Mouse (Mus musculus) heart, adult 8-10 months (tissue): ENCODE results near the gene Rpl9-ps1. TPM values are rescaled to one million over a fixed set of nuclear protein-coding genes. Genes with fewer than 3 reads are reported as not detected.

Source experiments
- DNase-seq: peaks from one replicate; pipeline ENCODE4 v3.0.0; 2022; ENCODE audit warnings: low spot score
- total RNA-seq, 4 experiments: library from RNA; stranded (reverse); gene quantifications; 2 replicates each; pipeline ENCODE4 v1.2.4; 2022

The Rpl9-ps1 gene
- total RNA-seq, 4 experiments from 2014 or later, result not detected

DNA sequence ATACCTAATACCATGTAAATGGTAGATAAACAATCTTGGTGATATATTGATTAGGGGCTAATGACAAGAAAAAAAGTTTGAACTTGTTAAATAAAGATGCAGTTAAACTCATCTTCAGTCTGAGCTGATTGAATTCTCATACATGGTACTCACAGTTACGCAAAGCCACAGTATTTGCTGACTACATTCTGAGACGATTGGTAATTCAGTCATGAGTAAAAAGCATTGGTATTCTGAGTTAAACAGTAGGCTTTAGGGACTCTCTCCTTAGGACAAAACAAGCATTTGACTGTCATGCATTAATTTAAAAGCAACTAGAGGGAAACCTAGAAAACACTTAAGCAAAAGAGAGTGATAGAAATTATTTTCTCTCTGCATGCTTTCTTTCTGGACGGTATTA lies 21.8 kb downstream of the Rpl9-ps1 start:
- DNase-seq, result no peak

DNA sequence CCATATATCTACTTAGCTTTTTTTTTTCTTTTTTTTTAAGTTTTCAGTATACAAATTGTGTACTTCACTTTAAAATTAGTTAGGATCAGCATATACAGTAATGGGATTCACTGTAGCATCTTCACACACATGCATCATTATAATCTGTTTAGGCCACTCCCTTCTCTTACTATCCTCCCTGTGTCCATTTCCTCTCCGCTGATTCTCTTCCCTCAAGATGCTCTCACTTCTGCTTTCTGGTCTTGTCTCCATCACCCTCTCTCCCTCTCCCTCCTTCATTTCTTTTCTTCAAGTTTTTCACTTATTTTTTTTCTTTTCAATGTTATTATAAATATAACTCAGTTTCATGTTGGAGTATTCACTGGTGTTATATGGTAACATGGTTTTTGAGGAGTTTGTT lies 26.4 kb downstream of the Rpl9-ps1 start:
- no peak for DNase-seq

DNA sequence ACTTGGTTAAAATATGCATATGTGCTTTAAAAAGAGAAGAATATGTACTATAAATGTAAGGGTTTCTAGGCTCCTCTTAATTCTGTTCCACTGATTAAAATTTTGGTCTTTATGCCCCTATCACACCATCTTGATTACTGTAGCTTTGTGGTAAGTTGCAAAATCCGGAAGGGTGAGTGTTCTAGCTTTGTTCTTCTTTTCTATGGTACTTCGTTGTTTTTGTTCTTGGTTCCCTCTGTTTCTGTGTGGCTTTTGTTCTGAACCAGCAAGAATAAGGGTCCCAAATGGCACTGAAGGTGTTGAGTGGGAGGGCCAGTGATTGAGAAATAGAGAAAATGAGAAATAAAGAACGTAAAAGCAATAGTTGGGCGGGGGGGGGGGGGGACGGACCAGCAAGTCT lies 27.2 kb downstream of the Rpl9-ps1 start:
- DNase-seq, result no peak

DNA sequence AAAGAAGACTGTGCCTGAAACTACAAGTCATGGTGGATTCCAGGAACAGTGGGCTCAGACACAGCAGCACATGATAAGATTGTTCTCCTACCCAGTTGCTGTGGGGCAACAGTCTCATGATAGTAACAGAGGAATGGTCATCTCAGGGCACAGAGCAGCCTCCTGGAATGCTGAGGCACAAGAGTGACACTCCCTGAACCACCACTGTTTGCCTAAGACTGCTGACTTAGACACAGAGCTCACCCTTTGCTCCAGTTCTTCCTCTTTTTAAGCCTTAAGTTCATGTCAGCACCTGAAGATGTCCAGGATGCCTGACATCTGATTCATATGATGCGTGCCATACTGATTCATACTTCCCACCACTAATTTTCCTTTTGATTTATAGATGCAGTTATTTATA lies 28.8 kb downstream of the Rpl9-ps1 start:
- no peak for DNase-seq

DNA sequence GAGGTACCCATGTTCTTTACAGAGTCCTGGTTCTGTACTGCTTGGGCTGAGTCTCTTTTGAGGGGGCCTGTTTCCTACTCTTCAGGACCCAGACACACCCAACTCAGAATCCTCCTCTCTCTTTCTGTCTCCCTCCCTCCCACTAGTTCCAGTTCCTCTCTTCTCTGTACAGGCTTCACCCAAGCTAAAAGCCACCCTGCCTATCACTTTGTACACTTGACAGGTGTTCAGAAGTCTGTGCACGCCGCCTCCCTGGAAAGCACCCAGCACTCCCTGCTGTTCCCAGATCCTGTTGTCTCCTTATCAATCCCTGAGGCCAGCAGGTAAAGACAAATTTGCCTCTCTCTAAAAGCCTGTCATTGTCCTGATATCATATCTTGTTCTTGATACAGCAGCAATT lies 34.5 kb downstream of the Rpl9-ps1 start:
- no peak for DNase-seq

DNA sequence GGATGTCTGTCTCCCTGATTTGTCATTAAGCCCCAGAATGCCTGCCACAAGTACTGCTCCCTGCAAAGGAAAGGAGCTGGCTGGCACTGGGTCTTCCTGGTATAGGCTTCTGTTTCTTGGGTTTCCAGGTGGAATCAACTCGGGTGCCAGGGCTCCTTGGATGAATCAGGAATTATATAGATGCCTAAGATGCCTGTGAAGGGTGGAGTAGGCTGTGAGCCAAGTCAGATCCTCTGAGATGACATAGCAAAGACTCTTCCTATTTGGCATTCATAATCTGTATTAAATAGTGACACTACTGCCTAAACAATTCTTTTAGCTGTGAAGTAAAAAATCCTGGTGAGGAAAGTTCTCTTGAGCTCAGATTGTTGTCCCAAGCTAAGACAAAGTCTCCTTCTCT lies 39.0 kb downstream of the Rpl9-ps1 start:
- DNase-seq, result no peak

DNA sequence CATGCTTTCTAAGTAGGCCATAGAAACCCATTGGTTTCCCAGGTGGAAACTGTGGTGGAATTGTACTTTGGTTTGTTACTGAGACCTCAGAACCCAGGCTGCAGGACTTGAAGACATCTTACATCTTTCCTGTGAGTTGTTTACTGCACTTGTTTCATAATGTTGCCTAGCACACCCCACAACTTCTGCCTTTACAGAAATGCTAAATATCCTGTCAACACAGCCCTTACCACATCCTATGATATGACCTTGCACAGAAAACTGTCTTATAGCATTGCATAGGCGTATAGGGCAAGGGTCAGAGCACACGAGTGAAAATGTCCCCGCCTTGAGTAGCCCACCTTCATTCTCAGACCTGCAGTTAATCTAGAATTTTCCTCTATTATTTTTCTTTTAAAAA lies 39.9 kb downstream of the Rpl9-ps1 start:
- DNase-seq, result no peak

DNA sequence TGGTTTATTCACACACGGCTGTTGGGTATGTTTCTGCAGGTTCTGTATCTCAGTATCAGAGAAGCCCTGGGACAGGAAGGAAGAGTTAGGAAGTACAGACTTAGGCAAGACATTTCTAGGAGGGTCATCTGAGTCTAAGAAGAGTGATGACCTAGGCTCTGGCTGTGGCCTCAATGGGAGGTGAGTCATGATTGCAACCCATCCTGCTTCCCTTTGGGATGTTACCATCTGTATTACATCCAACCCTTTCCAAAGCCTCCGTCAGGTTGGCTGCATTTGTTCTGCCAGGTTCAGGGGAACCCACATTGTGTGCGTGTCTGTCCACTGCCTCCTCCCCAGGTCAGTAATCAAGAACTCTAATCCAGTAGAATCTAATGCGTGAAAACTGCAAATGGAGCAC lies 40.7 kb downstream of the Rpl9-ps1 start:
- DNase-seq, result no peak

DNA sequence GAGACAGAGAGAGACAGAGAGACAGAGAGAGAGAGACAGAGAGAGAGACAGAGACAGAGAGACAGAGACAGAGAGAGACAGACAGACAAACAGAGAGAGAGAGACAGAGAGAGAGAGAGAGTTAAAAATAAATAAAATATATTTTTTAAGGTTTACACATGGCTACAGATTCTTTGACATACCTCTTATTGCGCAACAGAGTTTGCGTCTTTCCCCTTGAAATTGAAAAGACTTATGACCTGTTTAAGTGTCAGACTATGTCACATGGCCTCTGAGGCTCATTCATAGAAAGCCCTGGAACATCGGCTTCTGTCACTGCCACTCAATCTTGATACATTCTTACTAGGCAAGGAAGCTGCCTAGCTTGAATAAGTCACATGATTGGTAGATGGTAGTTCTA lies 42.0 kb downstream of the Rpl9-ps1 start:
- no peak for DNase-seq

DNA sequence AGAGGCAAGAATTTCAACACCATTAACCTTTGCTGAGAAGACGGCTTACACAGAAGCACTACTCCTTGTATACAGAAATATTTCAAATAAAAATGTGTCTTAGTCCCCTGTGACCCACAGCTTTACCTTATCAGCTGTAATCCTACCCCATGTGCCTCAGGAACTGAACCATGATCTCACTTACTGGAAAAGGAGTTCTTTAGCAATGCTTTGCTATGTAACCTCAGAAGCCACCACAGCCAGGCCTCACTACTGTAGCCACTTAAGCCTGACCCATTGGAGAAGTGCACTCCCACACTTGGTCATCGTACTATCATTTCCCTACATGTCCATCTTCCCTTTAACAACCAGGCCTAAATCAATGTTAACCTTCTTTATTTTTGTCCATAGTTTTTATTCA lies 44.8 kb downstream of the Rpl9-ps1 start:
- DNase-seq, result no peak

DNA sequence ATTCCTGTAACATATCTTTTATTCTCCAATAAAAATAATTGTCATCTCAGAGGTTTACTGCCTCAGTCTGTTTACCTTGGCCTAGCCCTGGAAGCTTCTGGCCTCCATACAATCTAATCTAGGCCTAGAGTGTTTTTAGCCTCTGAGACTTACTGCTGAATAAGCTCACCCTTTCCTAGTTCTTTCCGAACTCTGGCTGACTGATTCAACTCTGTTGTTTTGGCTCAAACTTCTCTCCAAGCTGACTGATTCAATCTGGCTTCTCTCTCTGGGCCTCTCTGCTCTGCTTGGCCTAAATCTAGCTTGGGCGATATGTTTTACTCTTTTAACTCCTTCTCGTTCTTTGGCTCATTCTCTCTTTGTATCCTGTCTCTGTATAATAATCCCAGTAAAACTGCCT lies 46.4 kb downstream of the Rpl9-ps1 start:
- no peak for DNase-seq

DNA sequence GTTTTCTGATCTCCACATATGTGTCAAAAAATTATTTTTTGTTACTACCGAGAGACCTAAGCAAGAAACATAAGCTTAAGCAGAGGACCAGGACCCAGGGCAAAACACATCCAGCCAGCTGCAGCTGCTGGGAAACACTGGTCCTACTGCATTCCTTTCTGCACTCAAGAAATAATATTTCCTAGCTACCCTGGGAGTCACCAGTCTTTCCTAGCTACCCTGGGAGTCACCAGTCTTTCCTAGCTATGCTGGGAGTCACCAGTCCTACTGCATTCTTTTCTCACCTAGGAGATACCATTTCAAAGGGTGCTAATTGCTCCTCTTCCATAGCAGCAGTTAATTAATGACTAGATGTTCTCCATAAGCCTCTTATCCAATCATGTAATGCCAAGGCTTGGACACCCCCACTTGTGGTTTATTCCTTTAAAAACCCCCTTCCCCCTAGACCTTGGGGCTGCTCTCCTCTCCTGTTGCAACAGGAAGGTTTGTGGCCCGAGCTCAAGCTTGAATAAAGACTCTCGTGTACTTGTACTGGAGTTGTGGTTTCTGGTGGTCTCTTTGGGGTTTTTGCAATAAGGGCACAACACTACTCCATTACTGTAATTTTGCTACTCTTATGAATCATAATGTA lies 47.1 kb downstream of the Rpl9-ps1 start:
- no peak for DNase-seq

DNA sequence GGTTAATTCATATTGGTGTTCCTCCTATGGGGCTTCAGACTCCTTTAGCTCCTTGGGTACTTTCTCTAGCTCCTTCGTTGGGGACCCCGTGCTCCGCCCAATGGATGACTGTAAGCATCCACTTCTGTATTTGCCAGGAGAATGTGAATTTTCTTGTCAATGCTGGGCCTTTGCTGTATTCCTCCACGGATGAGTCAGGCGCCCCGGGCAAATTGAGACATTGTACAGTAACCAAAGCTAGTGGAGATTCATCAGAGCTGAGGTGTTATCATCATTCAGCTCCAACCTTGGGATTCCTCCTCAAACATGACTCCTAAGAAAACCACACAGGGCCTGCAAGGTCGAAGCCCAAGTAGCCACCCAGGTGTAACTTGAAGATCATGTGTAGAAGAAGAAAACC lies 47.6 kb downstream of the Rpl9-ps1 start:
- DNase-seq, result no peak

DNA sequence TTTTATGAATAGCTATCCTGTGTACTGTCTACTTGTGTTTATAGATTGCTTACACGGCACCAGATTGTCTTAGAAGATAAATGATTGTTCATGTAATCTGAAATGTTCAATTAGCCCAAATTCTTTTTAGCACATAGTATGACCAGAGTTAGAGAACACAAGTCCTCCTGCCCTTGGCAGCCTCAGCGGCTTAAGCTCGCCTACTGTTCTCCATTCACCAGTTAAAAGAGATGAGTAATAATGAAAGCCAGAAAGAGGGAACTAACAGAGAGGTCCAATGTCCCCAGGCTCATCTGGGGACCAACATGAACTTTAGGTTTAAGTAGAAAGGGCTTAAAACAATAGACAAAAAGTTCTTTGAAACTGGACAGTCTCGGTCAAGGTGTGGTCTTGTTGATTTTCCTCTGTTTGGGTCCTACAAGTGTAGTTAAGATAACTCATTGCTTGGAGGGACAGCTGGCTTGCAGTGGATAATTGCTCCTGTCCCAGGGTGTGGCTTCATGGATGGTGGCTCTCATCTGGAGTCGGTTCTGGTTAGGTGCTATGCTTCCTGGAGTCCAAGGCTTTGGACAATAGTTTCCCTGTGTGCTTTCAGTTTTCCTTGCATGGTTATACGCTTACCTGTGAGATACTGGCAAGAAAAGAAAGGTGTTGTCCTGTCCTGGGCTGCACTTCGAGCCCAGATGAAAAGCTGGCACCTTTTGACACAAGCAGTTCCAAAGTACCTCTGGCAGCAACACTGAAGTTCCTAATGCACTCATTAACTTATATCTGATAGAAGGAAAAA lies 49.6 kb downstream of the Rpl9-ps1 start:
- no peak for DNase-seq

Other genes starting within 250 kb of the Rpl9-ps1 start
- gene Rasl10b, start 236.5 kb downstream of the Rpl9-ps1 start, total RNA-seq, result 10 to 100 TPM; 67.6 to 90.2 (median 81.9) TPM
- gene Gas2l2, start 216.2 kb downstream of the Rpl9-ps1 start, total RNA-seq, result not detected
- gene 1700020L24Rik, start 207.9 kb downstream of the Rpl9-ps1 start, total RNA-seq, result not detected
- gene Mmp28, start 182.6 kb downstream of the Rpl9-ps1 start, total RNA-seq, result 1 to 10 TPM; 2.4 to 5.4 (median 3.6) TPM
- 10 to 100 TPM; 35.5 to 42.1 (median 38.4) TPM for gene Taf15, start 172.5 kb downstream of the Rpl9-ps1 start, total RNA-seq
- not detected for gene Heatr9, start 123.4 kb downstream of the Rpl9-ps1 start, total RNA-seq
- gene Ccl5, start 115.1 kb downstream of the Rpl9-ps1 start, total RNA-seq, result 1 to 10 TPM in 1 of 4 experiments, under 1 TPM in 1, not detected in 2; 0.76 to 1.1 TPM
- 1 to 10 TPM; 4.4 to 9.5 (median 5.6) TPM for gene Ccl9, start 67.0 kb downstream of the Rpl9-ps1 start, total RNA-seq
- gene Ccl6, start 52.5 kb downstream of the Rpl9-ps1 start, total RNA-seq, result 10 to 100 TPM in 2 of 4 experiments, 1 to 10 TPM in 2; 5.4 to 24.7 (median 9.6) TPM
- gene Ccl3, start 3.7 kb upstream of the Rpl9-ps1 start, total RNA-seq, result not detected
- not detected for gene Ccl4, start 17.0 kb upstream of the Rpl9-ps1 start, total RNA-seq
- gene Wfdc17, start 58.4 kb upstream of the Rpl9-ps1 start, total RNA-seq, result 1 to 10 TPM; 2.1 to 4.1 (median 3.6) TPM
- not detected for gene Wfdc18, start 63.4 kb upstream of the Rpl9-ps1 start, total RNA-seq
- 1 to 10 TPM in 1 of 4 experiments, not detected in 3; 1.5 TPM for gene Wfdc21, start 101.3 kb upstream of the Rpl9-ps1 start, total RNA-seq
- gene Heatr6, start 108.1 kb upstream of the Rpl9-ps1 start, total RNA-seq, result 1 to 10 TPM; 5.7 to 7.9 (median 6.6) TPM
- gene Hnf1b, start 204.4 kb upstream of the Rpl9-ps1 start, total RNA-seq, result not detected